Mouse (Mus musculus): Measurements from ENCODE around the gene Trim38. TPM values are rescaled to one million over a fixed set of nuclear protein-coding genes. Genes with fewer than 3 reads are reported as not detected.
A peak's percentile ranks its signal among the peaks of the same experiment; 100 is the strongest.
"Not testable (repeated sequence)": the region's sequence is repeated elsewhere in the genome, so short reads cannot be mapped to it uniquely, and the experiment has no call there.

Trim38 gene
- polyA plus RNA-seq, 1 experiment from 2014 or later, result not detected

DNA sequence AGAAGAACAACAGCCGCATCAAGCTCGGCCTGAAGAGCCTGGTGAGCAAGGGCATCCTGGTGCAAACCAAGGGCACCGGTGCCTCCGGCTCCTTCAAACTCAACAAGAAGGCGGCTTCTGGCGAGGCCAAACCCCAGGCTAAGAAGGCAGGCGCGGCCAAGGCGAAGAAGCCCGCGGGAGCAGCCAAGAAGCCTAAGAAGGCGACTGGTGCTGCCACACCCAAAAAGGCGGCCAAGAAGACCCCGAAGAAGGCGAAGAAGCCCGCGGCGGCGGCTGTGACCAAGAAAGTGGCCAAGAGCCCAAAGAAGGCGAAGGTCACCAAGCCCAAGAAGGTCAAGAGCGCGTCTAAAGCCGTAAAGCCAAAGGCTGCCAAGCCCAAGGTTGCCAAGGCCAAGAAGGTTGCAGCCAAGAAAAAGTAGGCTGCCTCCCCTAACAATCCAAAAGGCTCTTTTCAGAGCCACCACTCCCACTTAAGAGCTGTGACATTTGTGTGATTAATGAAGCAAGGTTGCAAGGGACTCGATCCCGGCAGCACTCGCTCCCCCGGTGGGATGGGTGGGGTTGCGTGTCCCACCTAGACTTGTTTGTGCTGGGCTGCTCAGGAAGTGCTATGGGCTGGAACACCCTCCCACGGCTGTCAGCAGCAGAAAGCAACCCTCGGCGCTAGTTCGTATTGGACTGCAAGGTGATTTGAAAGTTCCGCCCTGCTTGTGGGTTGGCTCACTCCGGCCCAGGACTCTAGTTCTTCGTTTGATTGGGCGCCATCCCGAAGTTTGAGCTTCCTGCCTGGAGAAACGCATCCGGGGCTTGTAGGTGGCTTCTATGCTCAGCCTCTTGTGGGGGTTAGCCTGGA is 30.4 kb upstream of the Trim38 start:
- Histone ChIP-seq H3K9ac (peak overlapping the region; percentile 96), H3K27ac (peak overlapping the region; percentile 100), H3K36me3 (no peaks in the 10 kb centered on the region), H3K27me3 (no peaks in the 10 kb centered on the region), H3K4me1 (peaks cover 10% of the 10 kb centered on the region; the same call in 1 of the 2 replicates), H3K4me2 (peak overlapping the region; percentile 95), H3K4me3 (peak overlapping the region; percentile 64), H3K9me3 (no peaks in the 10 kb centered on the region)
- peak; percentile 89 for ATAC-seq (ENCODE audit: borderline replicate concordance, extremely low read depth, low FRiP score, low TSS enrichment)
- 2% methylated on average over 39 of the region's 39 CpGs for WGBS

DNA sequence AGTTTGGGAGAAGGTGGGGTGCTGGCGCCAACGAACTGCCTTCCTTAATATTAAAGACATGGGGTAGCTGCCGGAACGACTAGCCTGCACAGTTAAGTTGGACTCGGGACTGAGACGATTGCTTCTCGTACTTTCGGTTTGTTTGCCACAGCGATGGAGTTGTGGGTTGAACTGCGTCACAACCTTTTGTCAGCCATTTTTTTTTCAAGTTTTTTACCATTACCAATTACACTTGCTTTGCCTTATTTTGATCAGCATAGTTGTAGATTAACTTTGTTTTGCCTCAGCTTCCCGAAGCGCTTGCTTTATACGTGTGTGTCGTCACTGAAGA is 29.8 kb upstream of the Trim38 start:
- no peaks in the 10 kb centered on the region for H3K27me3 ChIP-seq
- peak overlapping the region; percentile 64 for H3K4me3 ChIP-seq
- under 1% methylated on average over 14 of the region's 14 CpGs for WGBS
- peaks cover 14% of the 10 kb centered on the region; the same call in 1 of the 2 replicates for H3K4me1 ChIP-seq
- no peaks in the 10 kb centered on the region for H3K36me3 ChIP-seq
- H3K9ac ChIP-seq, result peak overlapping the region; percentile 96
- H3K27ac ChIP-seq, result peak overlapping the region; percentile 100
- ATAC-seq (ENCODE audit: borderline replicate concordance, extremely low read depth, low FRiP score, low TSS enrichment), result no peak; the same call in 1 of the 2 replicates
- H3K9me3 ChIP-seq, result no peaks in the 10 kb centered on the region
- peak overlapping the region; percentile 95 for H3K4me2 ChIP-seq

DNA sequence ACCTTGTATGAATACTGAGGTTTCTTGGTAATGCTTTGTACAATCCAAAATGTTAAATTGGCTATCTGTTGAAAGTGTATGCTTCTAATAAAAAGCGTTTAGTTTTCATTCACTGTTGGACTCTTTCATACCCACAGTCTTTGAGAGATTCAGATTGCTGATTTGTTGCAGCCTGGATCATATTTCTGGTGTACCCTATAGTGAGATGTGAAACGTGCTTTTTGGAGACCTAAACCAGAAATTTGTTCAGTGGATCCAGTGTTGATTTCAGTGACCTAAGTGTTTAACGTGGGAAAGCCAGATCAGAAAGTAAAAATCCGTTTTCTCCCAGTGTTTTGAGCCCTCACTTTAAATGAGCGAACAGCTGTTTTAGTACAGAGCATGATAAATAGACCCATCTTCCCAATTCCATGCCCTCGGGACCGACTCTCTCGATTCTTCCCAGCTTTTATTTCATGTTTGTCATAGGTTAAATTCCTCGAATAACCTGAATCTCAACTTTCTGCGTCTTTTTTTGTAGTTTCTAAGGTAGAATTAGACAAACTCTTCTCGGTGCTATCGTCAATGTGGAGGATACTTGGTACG is 29.4 kb upstream of the Trim38 start:
- ATAC-seq (ENCODE audit: borderline replicate concordance, extremely low read depth, low FRiP score, low TSS enrichment), result no peak
- WGBS, result 15% methylated on average over 13 of the region's 13 CpGs
- Histone ChIP-seq H3K27ac (peak overlapping the region; percentile 100), H3K4me3 (peak overlapping the region; percentile 64), H3K9me3 (no peaks in the 10 kb centered on the region), H3K4me2 (peak overlapping the region; percentile 95), H3K4me1 (peaks cover 14% of the 10 kb centered on the region; the same call in 1 of the 2 replicates), H3K27me3 (no peaks in the 10 kb centered on the region), H3K36me3 (no peaks in the 10 kb centered on the region), H3K9ac (peak overlapping the region; percentile 96)

DNA sequence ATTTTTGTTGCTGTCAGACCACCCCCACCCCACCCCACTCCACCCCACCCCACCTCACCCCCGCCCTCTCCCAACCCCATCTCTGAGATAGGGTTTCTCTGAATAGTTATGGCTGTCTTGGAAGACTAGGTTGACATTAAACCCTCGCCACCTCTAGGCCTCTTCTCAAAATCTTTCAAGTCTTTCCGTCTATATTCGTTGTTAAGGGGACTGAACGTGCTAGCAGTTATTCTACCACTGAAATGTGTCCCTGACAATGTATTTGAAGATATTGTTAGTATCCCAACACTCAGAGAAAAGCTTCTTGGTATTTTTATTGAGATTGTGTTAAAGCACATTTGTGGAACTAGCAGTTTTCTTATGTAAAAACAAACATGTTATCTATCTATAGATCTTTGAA is 28.8 kb upstream of the Trim38 start:
- Histone ChIP-seq H3K4me2 (peak overlapping the region; percentile 95), H3K4me1 (peaks cover 14% of the 10 kb centered on the region; the same call in 1 of the 2 replicates), H3K4me3 (peak overlapping the region; percentile 64), H3K9ac (no peak overlapping the region), H3K27me3 (no peaks in the 10 kb centered on the region), H3K9me3 (no peaks in the 10 kb centered on the region), H3K27ac (peak overlapping the region; percentile 100), H3K36me3 (no peaks in the 10 kb centered on the region)
- ATAC-seq (ENCODE audit: borderline replicate concordance, extremely low read depth, low FRiP score, low TSS enrichment), result no peak
- WGBS, result 41% methylated on average over 5 of the region's 5 CpGs

DNA sequence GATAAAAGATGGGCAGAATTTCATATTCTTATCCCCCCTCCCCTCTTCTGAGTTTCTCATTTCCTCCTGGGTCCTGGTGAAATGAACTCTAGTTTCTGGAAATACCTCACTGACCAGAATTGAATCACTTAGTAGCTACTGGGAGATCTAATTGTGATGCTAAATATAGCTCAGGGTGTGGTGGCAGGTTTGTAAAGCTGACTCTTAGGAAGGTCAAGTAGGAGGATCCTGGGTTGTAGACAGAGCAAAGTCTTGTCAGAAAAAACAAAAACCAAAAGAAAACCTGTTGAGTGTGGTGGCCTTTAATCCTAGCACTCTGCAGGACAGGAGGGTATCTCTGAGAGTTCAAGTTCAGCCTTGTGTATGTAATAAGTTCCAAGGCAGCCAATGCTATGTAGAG is 27.7 kb upstream of the Trim38 start:
- no peaks in the 10 kb centered on the region for H3K9me3 ChIP-seq
- H3K27me3 ChIP-seq, result no peaks in the 10 kb centered on the region
- peaks cover 14% of the 10 kb centered on the region; the same call in 1 of the 2 replicates for H3K4me1 ChIP-seq
- H3K9ac ChIP-seq, result no peak overlapping the region
- no peak overlapping the region for H3K4me3 ChIP-seq
- H3K36me3 ChIP-seq, result no peaks in the 10 kb centered on the region
- no peak overlapping the region for H3K27ac ChIP-seq
- ATAC-seq (ENCODE audit: borderline replicate concordance, extremely low read depth, low FRiP score, low TSS enrichment), result no peak
- no peak overlapping the region for H3K4me2 ChIP-seq

DNA sequence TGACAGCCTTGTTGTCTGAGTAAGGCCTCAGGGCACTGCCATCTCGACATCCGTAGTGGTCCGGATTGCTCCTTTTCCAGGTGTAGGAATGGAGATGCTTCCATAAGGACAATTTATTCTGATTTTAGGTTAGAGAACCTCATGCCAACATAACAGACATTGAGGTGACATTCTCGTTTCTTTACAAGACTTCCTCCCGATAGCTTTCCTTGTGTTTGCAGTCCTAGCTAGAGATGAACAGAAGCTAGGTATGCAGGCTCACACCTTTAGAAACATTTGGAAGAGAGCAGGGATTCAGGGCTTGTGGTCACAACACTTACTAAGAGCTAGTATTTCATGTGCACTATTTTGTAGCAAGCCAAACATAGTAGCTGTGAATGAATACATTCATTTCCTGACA is 26.5 kb upstream of the Trim38 start:
- ATAC-seq (ENCODE audit: borderline replicate concordance, extremely low read depth, low FRiP score, low TSS enrichment), result no peak
- Histone ChIP-seq H3K27ac (no peak overlapping the region), H3K4me2 (no peak overlapping the region), H3K4me3 (no peak overlapping the region), H3K9ac (no peak overlapping the region), H3K36me3 (no peaks in the 10 kb centered on the region), H3K4me1 (peaks cover 25% of the 10 kb centered on the region), H3K27me3 (no peaks in the 10 kb centered on the region), H3K9me3 (no peaks in the 10 kb centered on the region)
- 82% methylated on average over 5 of the region's 5 CpGs for WGBS

DNA sequence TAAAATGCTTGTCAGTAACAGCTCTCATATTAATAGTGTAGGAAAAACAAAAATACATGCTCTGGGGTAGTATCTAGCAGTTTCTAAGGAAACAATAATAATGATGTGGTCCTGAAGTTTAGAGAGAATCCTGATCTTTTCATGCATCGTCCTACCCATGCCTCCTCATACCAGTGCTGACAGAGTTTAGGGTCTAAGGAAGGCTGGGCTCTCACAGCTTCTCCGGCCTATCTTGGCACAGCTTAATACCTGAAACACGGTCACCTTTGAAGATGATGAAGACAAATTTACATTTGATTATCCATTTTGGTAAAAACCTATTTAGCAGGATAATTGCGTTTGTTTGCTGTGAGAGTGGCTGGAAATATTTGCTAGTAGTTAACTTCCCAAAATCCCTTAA is 25.8 kb upstream of the Trim38 start:
- no peaks in the 10 kb centered on the region for H3K9me3 ChIP-seq
- peak overlapping the region; percentile 98 for H3K27ac ChIP-seq
- no peaks in the 10 kb centered on the region for H3K36me3 ChIP-seq
- H3K27me3 ChIP-seq, result no peaks in the 10 kb centered on the region
- H3K4me2 ChIP-seq, result peak overlapping the region; percentile 63
- H3K4me1 ChIP-seq, result peaks cover 30% of the 10 kb centered on the region
- ATAC-seq (ENCODE audit: borderline replicate concordance, extremely low read depth, low FRiP score, low TSS enrichment), result no peak
- H3K4me3 ChIP-seq, result peak overlapping the region; percentile 36
- 25% methylated on average over 4 of the region's 4 CpGs for WGBS
- 0 out of 2 replicates have a peak overlapping the region, but pooled peaks have one; percentile 55 for H3K9ac ChIP-seq

DNA sequence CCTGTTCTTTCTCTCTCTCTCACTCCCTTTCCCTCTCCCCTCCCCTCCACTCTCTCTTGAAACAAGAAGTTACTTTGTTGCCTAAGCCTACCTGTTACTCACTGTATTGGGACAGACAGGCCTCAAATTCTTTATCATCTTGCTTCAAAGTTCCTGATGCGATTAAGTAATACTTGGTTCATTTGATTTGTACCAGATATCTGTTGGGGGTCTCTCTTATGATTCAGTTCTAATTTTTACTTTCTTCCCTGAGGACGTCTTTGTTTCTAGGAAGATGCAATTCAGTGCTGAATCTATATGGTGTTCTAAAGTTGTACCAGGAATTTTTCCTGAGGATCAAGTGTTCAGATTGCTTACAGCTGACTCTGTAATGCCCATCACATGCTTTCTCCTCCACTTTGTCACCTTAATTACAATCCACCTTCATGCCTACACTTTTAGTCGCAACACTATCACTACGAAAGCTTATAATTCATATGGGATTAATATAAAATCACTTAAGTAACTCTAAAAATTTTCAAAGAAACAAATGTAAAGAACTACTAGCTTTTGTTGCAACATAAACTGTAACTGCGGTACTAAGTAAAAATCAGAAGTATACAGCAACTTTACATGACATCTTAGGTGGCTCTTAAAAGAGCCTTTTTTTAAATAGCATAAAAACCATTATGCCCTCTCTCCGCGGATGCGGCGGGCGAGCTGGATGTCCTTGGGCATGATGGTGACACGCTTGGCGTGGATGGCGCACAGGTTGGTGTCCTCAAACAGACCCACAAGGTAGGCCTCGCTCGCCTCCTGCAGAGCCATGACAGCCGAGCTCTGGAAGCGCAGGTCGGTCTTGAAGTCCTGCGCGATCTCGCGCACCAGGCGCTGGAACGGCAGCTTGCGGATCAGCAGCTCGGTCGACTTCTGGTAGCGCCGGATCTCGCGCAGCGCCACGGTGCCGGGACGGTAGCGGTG is 25.0 kb upstream of the Trim38 start:
- no peaks in the 10 kb centered on the region for H3K36me3 ChIP-seq
- no peaks in the 10 kb centered on the region for H3K9me3 ChIP-seq
- peak overlapping the region; percentile 36 for H3K4me3 ChIP-seq
- WGBS, result under 1% methylated on average over 15 of the region's 36 CpGs
- H3K4me2 ChIP-seq, result peak overlapping the region; percentile 63
- no peaks in the 10 kb centered on the region for H3K27me3 ChIP-seq
- ATAC-seq (ENCODE audit: borderline replicate concordance, extremely low read depth, low FRiP score, low TSS enrichment), result no peak
- peak overlapping the region; percentile 55 for H3K9ac ChIP-seq
- peaks cover 30% of the 10 kb centered on the region for H3K4me1 ChIP-seq
- H3K27ac ChIP-seq, result peak overlapping the region; percentile 98

DNA sequence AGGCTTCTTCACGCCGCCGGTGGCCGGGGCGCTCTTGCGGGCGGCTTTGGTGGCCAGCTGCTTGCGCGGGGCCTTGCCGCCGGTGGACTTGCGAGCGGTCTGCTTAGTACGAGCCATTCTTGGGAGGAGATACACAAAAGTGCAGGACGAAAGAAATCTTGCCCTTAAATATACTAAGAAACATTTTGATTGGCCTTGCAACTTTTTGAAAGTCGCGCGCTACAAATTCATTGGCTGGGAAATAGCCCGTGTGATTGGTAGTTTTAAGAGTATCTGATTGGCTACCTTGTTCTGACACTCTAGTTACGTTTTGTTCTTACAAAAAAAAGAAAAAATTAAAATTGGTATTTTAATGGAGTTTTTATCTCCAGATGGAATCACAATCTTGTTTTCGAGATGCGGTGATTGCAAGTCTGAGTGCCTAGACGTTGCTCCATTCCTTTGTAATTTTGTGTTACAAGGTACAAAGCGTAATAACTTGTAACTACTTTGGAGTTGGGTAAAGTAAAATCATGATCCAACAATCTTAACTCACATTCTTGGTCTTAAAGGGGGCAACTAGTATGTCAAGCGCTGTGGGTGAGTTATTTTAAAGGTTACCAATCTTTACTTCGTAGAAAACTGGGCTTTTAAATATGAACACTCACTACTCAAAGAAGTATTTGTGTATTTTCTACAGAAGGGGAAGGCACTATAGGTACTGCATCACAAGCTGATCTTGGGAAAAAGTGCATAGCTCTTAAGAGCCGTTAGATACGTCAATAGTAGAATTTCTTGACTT is 24.1 kb upstream of the Trim38 start, which contains the start of gene Hist1h3c:
TSS of gene Hist1h3c (minus strand) at position 222 of the 781 bp plus-strand sequence.
- Histone ChIP-seq H3K36me3 (no peaks in the 10 kb centered on the region), H3K4me2 (peak within 1 kb of the TSS; percentile 63), H3K27me3 (no peaks in the 10 kb centered on the region), H3K27ac (peak within 1 kb of the TSS; percentile 98), H3K4me3 (peak within 1 kb of the TSS; percentile 36), H3K9ac (peak within 1 kb of the TSS; percentile 55), H3K9me3 (no peaks in the 10 kb centered on the region), H3K4me1 (peaks cover 26% of the 10 kb centered on the region)
- under 1% methylated on average over 26 of the region's 28 CpGs for WGBS
- ATAC-seq (ENCODE audit: borderline replicate concordance, extremely low read depth, low FRiP score, low TSS enrichment), result peak; percentile 69

DNA sequence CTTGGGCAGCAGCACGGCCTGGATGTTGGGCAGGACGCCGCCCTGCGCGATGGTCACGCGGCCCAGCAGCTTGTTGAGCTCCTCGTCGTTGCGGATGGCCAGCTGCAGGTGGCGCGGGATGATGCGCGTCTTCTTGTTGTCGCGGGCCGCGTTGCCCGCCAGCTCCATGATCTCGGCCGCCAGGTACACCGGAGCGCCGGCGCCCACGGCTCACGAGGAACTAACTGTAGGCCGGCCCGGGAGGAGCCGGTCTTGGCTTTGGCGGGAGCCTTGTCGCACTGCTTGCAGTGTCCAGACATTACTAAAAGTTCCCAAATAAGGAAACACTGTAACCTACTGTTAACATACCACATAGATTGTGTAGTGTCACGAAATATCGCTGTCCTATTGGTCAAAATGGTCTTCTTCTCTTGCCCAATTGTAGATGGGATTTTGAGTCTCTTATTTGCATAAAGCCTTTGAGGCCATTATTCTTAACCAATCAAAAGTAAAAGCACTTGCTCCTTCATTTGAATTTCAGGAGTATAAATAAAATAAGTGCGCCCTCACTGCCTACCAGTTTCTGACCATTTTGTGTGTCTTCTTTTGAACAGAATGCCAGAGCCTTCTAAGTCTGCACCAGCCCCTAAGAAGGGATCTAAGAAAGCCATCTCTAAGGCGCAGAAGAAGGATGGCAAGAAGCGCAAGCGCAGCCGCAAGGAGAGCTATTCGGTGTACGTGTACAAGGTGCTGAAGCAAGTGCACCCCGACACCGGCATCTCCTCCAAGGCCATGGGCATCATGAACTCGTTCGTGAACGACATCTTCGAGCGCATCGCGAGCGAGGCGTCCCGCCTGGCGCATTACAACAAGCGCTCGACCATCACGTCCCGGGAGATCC is 23.3 kb upstream of the Trim38 start, which contains the start of gene Hist1h2bb:
TSS of gene Hist1h2bb (plus strand) at position 534 of the 880 bp plus-strand sequence.
- WGBS, result under 1% methylated on average over 36 of the region's 58 CpGs
- H3K27ac ChIP-seq, result peak within 1 kb of the TSS; percentile 98
- peaks cover 21% of the 10 kb centered on the region for H3K4me1 ChIP-seq
- peak within 1 kb of the TSS; percentile 36 for H3K4me3 ChIP-seq
- not testable (repeated sequence) for H3K27me3 ChIP-seq, H3K9me3 ChIP-seq, H3K36me3 ChIP-seq
- peak within 1 kb of the TSS; percentile 59 for H3K9ac ChIP-seq
- peak; percentile 93 for ATAC-seq (ENCODE audit: borderline replicate concordance, extremely low read depth, low FRiP score, low TSS enrichment)
- peak within 1 kb of the TSS; percentile 63 for H3K4me2 ChIP-seq
